Mouse (Mus musculus) activated CD4-positive, CD25-positive, alpha-beta regulatory T cell, adult 4 months (primary cell): ENCODE measurements around the gene Anp32b. TPM values are rescaled to one million over a fixed set of nuclear protein-coding genes. Genes with fewer than 3 reads are reported as not detected.
A peak's percentile ranks its signal among the peaks of the same experiment; 100 is the strongest.

Experiments used
- ATAC-seq: one replicate; pipeline ENCODE4 v1.8.0; 2017
- polyA plus RNA-seq, 2 experiments: library from polyadenylated mRNA; unstranded; fragments of 100-300 nt; shearing (Covaris generic); gene quantifications; one replicate each; pipeline ENCODE4 v1.2.1; 2017

Anp32b gene
- polyA plus RNA-seq = 10 to 100 TPM; 55.1 to 55.3 TPM

- ATAC-seq = peak; percentile 78
These were observed at the start of gene Anp32b for GRCm38 (mm10) chr4:46450519-46451131. TSS of gene Anp32b (plus strand) at chr4:46450902.

GRCm38 (mm10) chr4:46404042-46404795 lies 46.5 kb upstream of the Anp32b start:
- peak; percentile 85 for ATAC-seq

- ATAC-seq = no peak
These were observed 43.6 kb upstream of the Anp32b start for GRCm38 (mm10) chr4:46406966-46407703.

GRCm38 (mm10) chr4:46410677-46411076 lies 40.0 kb upstream of the Anp32b start:
- ATAC-seq = no peak

GRCm38 (mm10) chr4:46411489-46411888 lies 39.2 kb upstream of the Anp32b start:
- ATAC-seq = peak; percentile 49

GRCm38 (mm10) chr4:46412113-46412512 lies 38.6 kb upstream of the Anp32b start:
- no peak for ATAC-seq

GRCm38 (mm10) chr4:46413406-46413805 lies 37.3 kb upstream of the Anp32b start, which contains the start of gene Hemgn:
TSS of gene Hemgn (minus strand) at chr4:46413506.
- no peak for ATAC-seq

GRCm38 (mm10) chr4:46417491-46417890 lies 33.2 kb upstream of the Anp32b start:
- ATAC-seq = no peak

- no peak for ATAC-seq
These were observed 31.9 kb upstream of the Anp32b start for GRCm38 (mm10) chr4:46418851-46419250.

- no peak for ATAC-seq
These were observed 28.1 kb upstream of the Anp32b start for GRCm38 (mm10) chr4:46422625-46423024.

- ATAC-seq = no peak
These were observed 21.7 kb upstream of the Anp32b start for GRCm38 (mm10) chr4:46428903-46429499.

GRCm38 (mm10) chr4:46432339-46433036 lies 18.2 kb upstream of the Anp32b start:
- no peak for ATAC-seq

- ATAC-seq = peak; percentile 91
These were observed 8.2 kb upstream of the Anp32b start for GRCm38 (mm10) chr4:46442501-46442900.

- no peak for ATAC-seq
These were observed 5.3 kb upstream of the Anp32b start for GRCm38 (mm10) chr4:46445237-46445945.

GRCm38 (mm10) chr4:46447461-46447860 lies 3.2 kb upstream of the Anp32b start:
- no peak for ATAC-seq

GRCm38 (mm10) chr4:46448886-46449285 lies 1.8 kb upstream of the Anp32b start:
- ATAC-seq = no peak

GRCm38 (mm10) chr4:46450020-46450518 lies 633 bp upstream of the Anp32b start:
- ATAC-seq = no peak

GRCm38 (mm10) chr4:46451240-46451757 lies 597 bp downstream of the Anp32b start:
- peak; percentile 15 for ATAC-seq

- ATAC-seq = peak; percentile 8
These were observed 1.2 kb downstream of the Anp32b start for GRCm38 (mm10) chr4:46451758-46452480.

- peak; percentile 6 for ATAC-seq
These were observed 1.8 kb downstream of the Anp32b start for GRCm38 (mm10) chr4:46452481-46452850.
